Comparison of ENCODE assay signal across 10 mouse cellular contexts in genomic region chr7:143461920-143462319, GRCm38 (mm10). TPM values are rescaled to one million over a fixed set of nuclear protein-coding genes. Genes with fewer than 3 reads are reported as not detected.
DNase-seq lines count a peak whose midpoint lies in the region; ATAC-seq lines count a peak whose summit lies in the region.
"Had no signal": no experiment of that assay in that cellular context is flagged by ENCODE, and none has a peak within 500 bp of the region (broad histone marks: within the 10 kb centered on the region; RNA-seq: fewer than 3 reads in every experiment).

No protein-coding gene starts in this region.

- no peak overlapping the region for H3K4me3 ChIP-seq in heart, embryonic 14.5 days (ENCODE audit: control insufficient read depth in 1 of 2, insufficient read depth in 1 of 2, low read depth in 1 of 2, low read length in 2 of 2)
- H3K4me3 ChIP-seq in heart, embryonic 11.5 days (ENCODE audit: low read depth, low read length), result no peak overlapping the region
- H3K4me3 ChIP-seq in midbrain, embryonic 12.5 days, result 0 out of 2 replicates have a peak overlapping the region, but pooled peaks have one; percentile 23
- no peak overlapping the region for H3K4me3 ChIP-seq in midbrain, embryonic 16.5 days (ENCODE audit: low read depth, low read length)
- H3K4me3 ChIP-seq in intestine, embryonic 14.5 days (ENCODE audit: low read depth, low read length), result no peak overlapping the region
- H3K4me3 ChIP-seq in stomach, embryonic 14.5 days (ENCODE audit: low read depth, low read length), result no peak overlapping the region

- peak overlapping the region; percentile 77 for H3K4me2 ChIP-seq in heart, embryonic 14.5 days (ENCODE audit: low read length)
- no peak overlapping the region; the same call in none of the 2 replicates for H3K4me2 ChIP-seq in heart, embryonic 11.5 days
- H3K4me2 ChIP-seq in midbrain, embryonic 12.5 days (replicated peaks), result peak overlapping the region; percentile 43; the same call in 1 of the 2 replicates
- H3K4me2 ChIP-seq in midbrain, embryonic 16.5 days (ENCODE audit: low read length), result no peak overlapping the region
- H3K4me2 ChIP-seq in intestine, embryonic 14.5 days (ENCODE audit: low read length), result 0 out of 2 replicates have a peak overlapping the region, but pooled peaks have one; percentile 50
- 0 out of 2 replicates have a peak overlapping the region, but pooled peaks have one; percentile 28 for H3K4me2 ChIP-seq in stomach, embryonic 14.5 days (replicated peaks; ENCODE audit: low read depth, low read length)

- H3K9ac ChIP-seq in heart, embryonic 14.5 days (ENCODE audit: low read length), result peak overlapping the region; percentile 66; the same call in 1 of the 2 replicates
- no peak overlapping the region; the same call in 1 of the 2 replicates for H3K9ac ChIP-seq in heart, embryonic 11.5 days (ENCODE audit: low read depth, low read length)
- no peak overlapping the region for H3K9ac ChIP-seq in midbrain, embryonic 12.5 days (replicated peaks)
- no peak overlapping the region for H3K9ac ChIP-seq in midbrain, embryonic 16.5 days (ENCODE audit: low read depth, low read length)
- H3K9ac ChIP-seq in intestine, embryonic 14.5 days (ENCODE audit: low read length), result no peak overlapping the region
- no peak overlapping the region for H3K9ac ChIP-seq in stomach, embryonic 14.5 days (replicated peaks; ENCODE audit: low read depth, low read length)

- peaks cover 4% of the 10 kb centered on the region; the same call in 1 of the 2 replicates for H3K9me3 ChIP-seq in heart, embryonic 14.5 days (ENCODE audit: control insufficient read depth, low read length)
- H3K9me3 ChIP-seq in heart, embryonic 11.5 days (replicated peaks; ENCODE audit: control insufficient read depth, low read length), result peaks cover 7% of the 10 kb centered on the region
- peaks cover 22% of the 10 kb centered on the region for H3K9me3 ChIP-seq in midbrain, embryonic 12.5 days
- H3K9me3 ChIP-seq in midbrain, embryonic 16.5 days (replicated peaks; ENCODE audit: control insufficient read depth, low read length, poor library complexity, severe bottlenecking), result peaks cover 17% of the 10 kb centered on the region
- peaks cover 20% of the 10 kb centered on the region for H3K9me3 ChIP-seq in intestine, embryonic 14.5 days (ENCODE audit: control insufficient read depth, low read length)
- H3K9me3 ChIP-seq in stomach, embryonic 14.5 days (ENCODE audit: control insufficient read depth, low read depth, low read length), result peaks cover 21% of the 10 kb centered on the region; the same call in 1 of the 2 replicates

- H3K36me3 ChIP-seq in heart, embryonic 14.5 days (ENCODE audit: control insufficient read depth, insufficient read depth, low read length), result no peaks in the 10 kb centered on the region
- H3K36me3 ChIP-seq in heart, embryonic 11.5 days (ENCODE audit: control insufficient read depth, insufficient read depth, low read length), result no peaks in the 10 kb centered on the region
- no peaks in the 10 kb centered on the region for H3K36me3 ChIP-seq in midbrain, embryonic 12.5 days
- no peaks in the 10 kb centered on the region for H3K36me3 ChIP-seq in midbrain, embryonic 16.5 days (ENCODE audit: control insufficient read depth, insufficient read depth, low read length)
- H3K36me3 ChIP-seq in intestine, embryonic 14.5 days (ENCODE audit: control insufficient read depth, insufficient read depth, low read length), result peaks cover 4% of the 10 kb centered on the region; the same call in 1 of the 2 replicates
- H3K36me3 ChIP-seq in stomach, embryonic 14.5 days (ENCODE audit: control insufficient read depth, insufficient read depth, low read length), result peaks cover 2% of the 10 kb centered on the region; the same call in 1 of the 2 replicates

- no peaks in the 10 kb centered on the region for H3K27me3 ChIP-seq in heart, embryonic 14.5 days (ENCODE audit: control insufficient read depth, insufficient read depth, low read length)
- H3K27me3 ChIP-seq in heart, embryonic 11.5 days (ENCODE audit: control insufficient read depth, insufficient read depth, low read length), result peaks cover 12% of the 10 kb centered on the region
- H3K27me3 ChIP-seq in midbrain, embryonic 12.5 days, result peaks cover 48% of the 10 kb centered on the region
- H3K27me3 ChIP-seq in midbrain, embryonic 16.5 days (ENCODE audit: control insufficient read depth, insufficient read depth, low read depth, low read length), result no peaks in the 10 kb centered on the region
- H3K27me3 ChIP-seq in intestine, embryonic 14.5 days (replicated peaks; ENCODE audit: control insufficient read depth, insufficient read depth, low read length), result no peaks in the 10 kb centered on the region
- no peaks in the 10 kb centered on the region for H3K27me3 ChIP-seq in stomach, embryonic 14.5 days (ENCODE audit: control insufficient read depth, insufficient read depth, low read length)

- DNase-seq in intestine, embryonic 14.5 days (ENCODE audit: low spot score), result no peak
- no peak for DNase-seq in urinary bladder, postnatal 36 days (ENCODE audit: low spot score in 2 of 2)
- DNase-seq: cerebellum, adult 11 months; gastrocnemius, postnatal 36 days; kidney, postnatal 10 days had no signal

- H3K4me1 ChIP-seq in heart, embryonic 14.5 days (ENCODE audit: control insufficient read depth in 2 of 2, insufficient read depth in 2 of 2, low read length in 2 of 2), result peaks cover 15 to 27% of the 10 kb centered on the region in 2 experiments
- H3K4me1 ChIP-seq in heart, embryonic 11.5 days (ENCODE audit: control insufficient read depth, insufficient read depth, low read length), result peaks cover 16% of the 10 kb centered on the region
- peaks cover 20% of the 10 kb centered on the region for H3K4me1 ChIP-seq in midbrain, embryonic 12.5 days
- 0 out of 2 replicates have a peak, but pooled peaks cover 3% of the 10 kb centered on the region for H3K4me1 ChIP-seq in midbrain, embryonic 16.5 days (ENCODE audit: control insufficient read depth, insufficient read depth, low read length)
- peaks cover 24% of the 10 kb centered on the region for H3K4me1 ChIP-seq in intestine, embryonic 14.5 days (replicated peaks; ENCODE audit: control insufficient read depth, insufficient read depth, low read length)
- H3K4me1 ChIP-seq in stomach, embryonic 14.5 days (ENCODE audit: control insufficient read depth, insufficient read depth, low read length), result peaks cover 9% of the 10 kb centered on the region

- no peak for ATAC-seq in heart, embryonic 14.5 days (ENCODE audit: insufficient number of reproducible peaks, insufficient read depth, low FRiP score, low read depth)
- ATAC-seq in heart, embryonic 11.5 days (replicated peaks; ENCODE audit: insufficient number of reproducible peaks, low FRiP score, low TSS enrichment), result no peak
- ATAC-seq in midbrain, embryonic 12.5 days (ENCODE audit: low FRiP score, low read depth), result no peak
- ATAC-seq in midbrain, embryonic 16.5 days, result no peak
- no peak for ATAC-seq in intestine, embryonic 14.5 days (replicated peaks; ENCODE audit: low FRiP score, low TSS enrichment, low read depth)
- ATAC-seq in stomach, embryonic 14.5 days (ENCODE audit: insufficient number of reproducible peaks, insufficient read depth, low FRiP score, low read depth), result no peak

- 43% methylated on average over 11 of the region's 11 CpGs for WGBS in heart, embryonic 14.5 days
- WGBS in heart, embryonic 11.5 days (ENCODE audit: insufficient replicate concordance), result 37% methylated on average over 11 of the region's 11 CpGs
- 46% methylated on average over 11 of the region's 11 CpGs for WGBS in midbrain, embryonic 12.5 days
- 32% methylated on average over 10 of the region's 11 CpGs for WGBS in midbrain, embryonic 16.5 days
- WGBS in intestine, embryonic 14.5 days, result 42% methylated on average over 11 of the region's 11 CpGs
- WGBS in stomach, embryonic 14.5 days, result 36% methylated on average over 11 of the region's 11 CpGs

- peak overlapping the region in 1 of 2 experiments; percentile 58; a peak in 1 of 4 replicates for H3K27ac ChIP-seq in heart, embryonic 14.5 days (replicated peaks in 1 of 2; ENCODE audit: control insufficient read depth in 1 of 2, insufficient read depth in 1 of 2, low read depth in 2 of 2, low read length in 2 of 2)
- H3K27ac ChIP-seq in heart, embryonic 11.5 days (ENCODE audit: low read depth, low read length), result no peak overlapping the region
- peak overlapping the region; percentile 72 for H3K27ac ChIP-seq in midbrain, embryonic 12.5 days (replicated peaks)
- no peak overlapping the region for H3K27ac ChIP-seq in midbrain, embryonic 16.5 days (ENCODE audit: low read length)
- no peak overlapping the region for H3K27ac ChIP-seq in intestine, embryonic 14.5 days (ENCODE audit: low read depth)
- peak overlapping the region; percentile 2; the same call in 1 of the 2 replicates for H3K27ac ChIP-seq in stomach, embryonic 14.5 days (ENCODE audit: low read length)

RNA-seq across cellular contexts. Expression of gene Cdkn1c, which starts 1.1 kb away (rescaled TPM):
- polyA plus RNA-seq in heart, embryonic 14.5 days (2014; fragmentation: Nextera tagmentation; extraction: Ambion mirVana), result 614 and 794 TPM in 2 replicates
- 1,643 and 1,679 TPM in 2 replicates for polyA plus RNA-seq in heart, embryonic 11.5 days (2014; fragmentation: Nextera tagmentation; extraction: Ambion mirVana)
- 875 and 1,070 TPM in 2 replicates for polyA plus RNA-seq in midbrain, embryonic 12.5 days (2016; fragmentation: Nextera tagmentation; extraction: Ambion mirVana)
- 171 and 184 TPM in 2 replicates for polyA plus RNA-seq in midbrain, embryonic 16.5 days (2015; fragmentation: Nextera tagmentation; extraction: Ambion mirVana)
- polyA plus RNA-seq in intestine, embryonic 14.5 days (2014; fragmentation: Nextera tagmentation; extraction: Ambion mirVana), result 639 and 672 TPM in 2 replicates
- 824 and 970 TPM in 2 replicates for polyA plus RNA-seq in stomach, embryonic 14.5 days (2014; fragmentation: Nextera tagmentation; extraction: Ambion mirVana)

RNA-seq across cellular contexts. Expression of gene Slc22a18, which starts 11.6 kb away (rescaled TPM):
- polyA plus RNA-seq in heart, embryonic 14.5 days (2014; fragmentation: Nextera tagmentation; extraction: Ambion mirVana), result 0.54 and 1.1 TPM in 2 replicates
- polyA plus RNA-seq in heart, embryonic 11.5 days (2014; fragmentation: Nextera tagmentation; extraction: Ambion mirVana), result 0.52 and 0.87 TPM in 2 replicates
- 0.38 and 0.48 TPM in 2 replicates for polyA plus RNA-seq in midbrain, embryonic 12.5 days (2016; fragmentation: Nextera tagmentation; extraction: Ambion mirVana)
- polyA plus RNA-seq in midbrain, embryonic 16.5 days (2015; fragmentation: Nextera tagmentation; extraction: Ambion mirVana), result 0.55 and 1.1 TPM in 2 replicates
- 6.8 and 8.7 TPM in 2 replicates for polyA plus RNA-seq in intestine, embryonic 14.5 days (2014; fragmentation: Nextera tagmentation; extraction: Ambion mirVana)
- 9.2 and 9.8 TPM in 2 replicates for polyA plus RNA-seq in stomach, embryonic 14.5 days (2014; fragmentation: Nextera tagmentation; extraction: Ambion mirVana)

RNA-seq across cellular contexts. Expression of gene Phlda2, which starts 41.0 kb away (rescaled TPM):
- 0.46 and 0.63 TPM in 2 replicates for polyA plus RNA-seq in heart, embryonic 14.5 days (2014; fragmentation: Nextera tagmentation; extraction: Ambion mirVana)
- 1.3 and 2.6 TPM in 2 replicates for polyA plus RNA-seq in heart, embryonic 11.5 days (2014; fragmentation: Nextera tagmentation; extraction: Ambion mirVana)
- polyA plus RNA-seq in midbrain, embryonic 12.5 days (2016; fragmentation: Nextera tagmentation; extraction: Ambion mirVana), result 1.4 and 1.5 TPM in 2 replicates
- polyA plus RNA-seq in midbrain, embryonic 16.5 days (2015; fragmentation: Nextera tagmentation; extraction: Ambion mirVana), result 0.93 TPM in 1 of 2 replicates, not detected in the other
- polyA plus RNA-seq in intestine, embryonic 14.5 days (2014; fragmentation: Nextera tagmentation; extraction: Ambion mirVana), result 9.2 and 15.3 TPM in 2 replicates
- 4.6 and 5.9 TPM in 2 replicates for polyA plus RNA-seq in stomach, embryonic 14.5 days (2014; fragmentation: Nextera tagmentation; extraction: Ambion mirVana)

Comparison
In these comparisons a context has a peak if more than half of its experiments do, and no peak if none do; other contexts are left out.
1. H3K27ac ChIP-seq: peak in midbrain, embryonic 12.5 days (single experiment) and stomach, embryonic 14.5 days (single experiment); none in heart, embryonic 11.5 days (single experiment), midbrain, embryonic 16.5 days (single experiment) and intestine, embryonic 14.5 days (single experiment).
2. H3K4me2 ChIP-seq: peak in heart, embryonic 14.5 days (single experiment), midbrain, embryonic 12.5 days (single experiment), intestine, embryonic 14.5 days (single experiment) and stomach, embryonic 14.5 days (single experiment); none in heart, embryonic 11.5 days (single experiment) and midbrain, embryonic 16.5 days (single experiment).